Mouse (Mus musculus) spleen, adult 2 months (tissue): ENCODE measurements around the gene Tenm3.

Source experiments
- CTCF ChIP-seq: fragments of 200-500 bp; IDR thresholded peaks from 2 replicates; pipeline ENCODE4 v1.5.1; 2011; ENCODE audit warnings: mild to moderate bottlenecking, inconsistent platforms; ENCODE audit not compliant: insufficient read depth, insufficient read length, insufficient replicate concordance; ENCODE audit errors: extremely low read depth
- POLR2A ChIP-seq: fragments of 200-500 bp; IDR thresholded peaks from 2 replicates; pipeline ENCODE4 v1.6.1; 2011; ENCODE audit warnings: low read depth, low read length, inconsistent platforms

DNA sequence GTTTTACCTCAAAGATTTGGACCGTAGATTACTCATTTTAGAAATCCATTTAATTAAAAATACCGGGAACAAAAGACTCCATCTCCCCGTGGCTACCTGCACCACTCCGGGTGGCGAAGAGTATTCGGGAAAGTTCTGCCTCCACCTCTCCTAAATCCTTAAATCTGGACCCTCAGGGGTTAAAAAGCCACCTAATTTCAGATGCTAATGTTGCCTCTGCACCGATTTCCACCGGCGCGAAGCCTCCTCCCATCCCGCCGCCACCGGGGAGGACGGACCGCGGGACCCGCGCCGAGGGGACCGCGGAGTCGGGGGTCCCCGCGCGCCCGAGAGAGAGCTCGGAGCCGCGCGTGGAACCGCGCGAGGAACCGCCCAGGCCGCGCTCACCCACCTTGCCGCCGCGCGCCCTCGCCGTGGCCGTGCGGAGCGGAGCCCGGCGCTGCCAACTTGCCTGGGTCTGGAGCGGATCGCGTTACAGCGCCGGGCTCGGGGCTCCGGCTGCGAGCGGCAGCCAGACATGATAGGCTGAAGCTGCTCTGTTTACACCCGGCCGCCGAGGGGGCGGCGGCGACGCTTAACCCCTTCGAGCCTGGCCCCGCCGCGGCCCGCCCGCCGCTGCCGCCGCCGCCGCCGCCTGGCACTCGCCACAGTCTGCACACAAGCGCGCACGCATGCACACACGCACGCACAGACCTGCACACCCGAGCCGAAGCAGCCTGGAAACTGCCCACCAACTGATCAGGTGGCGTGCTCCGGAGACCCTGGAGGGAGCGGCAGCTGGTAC, 288.8 kb downstream of the Tenm3 start:
- TF ChIP-seq CTCF = no peak
- no peak for TF ChIP-seq POLR2A
